Mouse (Mus musculus) v-Abl transformed pro-B cells (cell line): ENCODE data around the gene Tex19.1.
"Not testable (repeated sequence)": the region's sequence is repeated elsewhere in the genome, so short reads cannot be mapped to it uniquely, and the experiment has no call there.

ENCODE experiments used
- in situ Hi-C, 2 experiments: fragments of 400-800 bp; cut with MboI; formaldehyde crosslinking; loops; one replicate each; pipeline ENCODE4 v1.15.1; 2025; ENCODE audit not compliant: unreplicated experiment in 2 of 2

Gene Tex19.1

DNA sequence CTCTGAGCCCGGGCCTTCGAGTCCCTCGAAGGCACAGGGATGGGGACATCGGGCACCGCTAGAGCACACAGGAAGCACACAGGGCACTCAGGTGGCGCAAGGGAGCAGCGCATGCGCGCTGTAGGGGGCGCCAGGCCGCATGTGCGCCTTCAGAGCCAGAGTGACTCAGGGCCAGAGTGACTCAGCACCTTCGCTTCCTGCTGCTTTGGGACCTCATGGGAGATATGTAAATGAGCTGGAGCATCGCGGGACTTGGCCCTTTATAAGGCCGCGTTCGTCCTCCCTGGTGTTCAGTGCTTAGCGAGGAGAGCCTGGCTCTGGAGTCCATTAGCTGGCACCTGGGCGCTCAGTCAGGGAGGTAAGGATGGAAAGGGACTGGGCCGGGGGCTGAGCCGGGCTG is at the start of gene Tex19.1:
Tex19.1 (plus strand) TSS at position 279 of the 400 bp plus-strand sequence.
- in situ Hi-C loops = no loop called here

DNA sequence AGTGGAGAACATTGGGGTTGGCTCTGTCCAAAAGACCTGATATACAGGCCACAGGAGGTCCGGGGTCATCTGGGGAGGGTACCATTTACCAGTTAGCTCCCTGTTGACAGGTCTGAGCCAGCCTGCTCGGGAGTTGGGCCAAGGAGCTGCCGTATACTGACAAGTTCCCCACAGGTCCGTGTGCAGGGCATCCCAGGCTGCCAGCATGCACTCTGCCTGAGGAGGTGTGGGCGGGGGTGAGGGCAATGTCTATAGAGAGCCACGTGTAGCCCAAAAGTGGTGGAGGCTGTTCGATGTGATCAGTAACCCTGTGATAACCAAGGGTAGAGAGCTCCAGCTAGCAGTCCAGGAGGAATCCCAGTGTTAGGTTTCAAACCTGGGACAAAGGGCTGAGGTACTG is 46.2 kb upstream of the Tex19.1 start:
- in situ Hi-C loops = no loop called here

DNA sequence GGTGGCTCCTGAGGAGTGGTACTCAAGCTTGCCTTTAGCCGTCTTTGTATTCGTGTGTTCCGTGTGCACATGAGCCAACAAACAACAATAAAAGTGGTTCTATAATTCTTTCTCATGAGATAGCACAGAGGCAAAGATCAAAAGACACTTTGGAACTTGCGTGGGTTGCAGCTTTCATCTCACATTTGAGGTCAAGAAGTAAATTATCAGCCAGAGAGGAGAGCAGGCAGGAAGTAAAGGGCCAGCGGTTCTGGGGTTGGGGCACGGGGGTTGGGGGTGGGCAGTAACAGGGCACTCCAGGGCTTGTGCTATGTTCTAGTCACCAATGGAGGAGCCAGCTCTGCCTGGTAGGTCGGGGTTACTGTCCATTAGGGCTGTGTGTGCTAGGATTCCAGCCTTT is 45.3 kb upstream of the Tex19.1 start:
- in situ Hi-C loops = no loop called here

DNA sequence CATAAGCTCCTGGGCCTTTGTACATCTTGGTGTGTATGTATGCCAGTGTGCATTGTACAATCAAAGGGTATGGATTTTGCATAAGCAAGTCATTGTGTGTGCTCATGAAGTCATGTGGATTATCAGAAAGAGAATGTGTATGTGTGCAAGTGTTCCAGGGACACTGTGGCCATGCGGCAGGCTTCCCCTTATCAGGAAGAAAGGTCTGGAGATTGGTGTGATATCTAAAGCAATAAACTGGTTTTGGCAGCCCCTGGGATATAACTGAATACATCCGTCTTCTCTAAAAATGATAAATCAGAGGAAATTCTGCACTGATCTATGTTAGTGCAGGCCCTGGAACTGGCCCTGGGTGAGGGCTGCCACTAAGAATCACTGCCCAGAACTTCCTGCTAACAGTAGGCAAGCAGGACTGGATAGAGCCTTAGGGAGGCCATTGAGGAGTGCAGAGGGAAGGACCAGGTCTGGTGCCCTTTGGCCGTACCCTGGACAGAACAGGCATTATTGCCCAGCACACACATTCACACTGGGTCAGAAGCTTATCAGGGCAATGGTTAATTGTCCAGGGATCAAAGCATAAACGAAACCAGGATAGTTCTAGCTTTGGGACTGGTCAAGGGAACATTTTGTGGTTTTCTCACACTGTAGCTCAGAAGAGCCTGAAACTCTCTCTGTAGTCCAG is 44.7 kb upstream of the Tex19.1 start:
- in situ Hi-C loops = no loop called here

DNA sequence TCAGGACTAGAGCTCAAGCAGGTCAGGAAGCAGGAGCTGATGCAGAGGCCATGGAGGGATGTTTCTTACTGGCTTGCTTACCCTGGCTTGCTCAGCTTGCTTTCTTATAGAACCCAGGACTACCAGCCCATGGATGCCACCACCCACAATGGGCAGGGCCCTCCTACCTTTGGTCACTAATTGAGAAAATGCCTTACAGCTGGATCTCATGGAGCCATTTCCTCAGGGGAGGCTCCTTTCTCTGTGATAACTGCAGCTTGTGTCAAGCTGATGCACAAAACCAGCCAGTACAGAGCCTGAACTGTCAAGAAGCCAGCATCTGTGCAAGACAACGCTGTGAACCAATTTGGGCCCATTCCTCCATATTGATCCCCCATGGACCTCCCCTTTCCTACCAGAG is 38.7 kb upstream of the Tex19.1 start:
- in situ Hi-C loops = not testable (repeated sequence)

DNA sequence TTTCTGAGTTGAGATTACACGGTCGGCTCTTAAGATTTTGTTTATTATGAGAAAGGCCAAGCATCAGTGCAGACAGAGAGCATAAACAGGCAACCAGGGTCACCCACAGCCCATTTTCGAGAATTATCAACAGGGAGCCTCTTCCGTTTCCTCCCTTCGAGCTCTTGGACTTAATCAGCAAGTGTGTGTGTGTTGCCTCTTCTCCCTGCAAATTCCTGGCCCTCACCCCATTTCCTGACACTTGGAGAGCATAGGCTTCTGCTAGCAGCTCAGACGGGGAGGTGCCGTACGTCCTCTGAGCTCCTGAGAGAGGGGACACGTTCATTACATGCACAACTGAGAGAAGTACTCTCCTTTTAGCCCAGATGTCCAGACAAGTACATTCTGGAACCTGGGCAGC is 37.9 kb upstream of the Tex19.1 start:
- in situ Hi-C loops = no loop called here

DNA sequence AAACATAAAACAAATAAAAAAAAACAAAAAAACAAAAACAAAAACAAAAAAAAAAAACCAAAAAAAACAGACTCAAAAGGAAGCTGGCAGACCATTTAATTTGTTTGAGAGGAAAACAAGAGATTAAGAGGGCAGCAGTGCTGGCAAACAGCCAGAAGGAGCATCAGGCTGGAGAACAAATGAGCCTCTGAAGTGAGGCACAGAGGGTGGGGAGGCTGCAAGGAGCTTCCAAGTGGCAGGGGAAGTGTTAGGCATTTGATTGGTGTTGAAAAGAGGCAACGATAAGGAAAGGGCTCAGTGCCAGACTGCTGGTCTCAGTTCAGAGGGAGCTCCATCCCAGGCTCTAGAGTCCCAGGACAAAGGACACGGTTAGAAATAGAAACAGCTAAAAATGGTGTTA is 36.0 kb upstream of the Tex19.1 start:
- in situ Hi-C loops = no loop called here

DNA sequence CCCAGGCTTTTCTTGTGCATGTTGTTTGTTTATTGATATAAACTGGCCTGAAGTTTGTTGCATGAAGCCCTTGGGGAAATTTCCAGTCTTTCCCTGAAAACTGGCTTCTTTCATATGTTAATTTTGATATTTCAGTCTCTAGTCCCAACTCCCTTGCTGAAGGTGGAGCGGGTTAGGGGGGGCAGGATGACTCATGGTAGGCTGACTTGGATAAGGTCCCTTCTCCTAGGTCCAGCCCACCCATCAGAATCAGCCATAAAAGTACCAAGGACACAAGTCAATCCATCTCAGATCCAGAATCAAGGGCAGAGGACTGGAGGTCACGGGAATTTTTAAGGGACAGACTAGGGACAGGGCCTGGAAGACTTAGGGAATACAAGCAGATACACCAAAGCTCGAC is 34.9 kb upstream of the Tex19.1 start:
- in situ Hi-C loops = no loop called here

DNA sequence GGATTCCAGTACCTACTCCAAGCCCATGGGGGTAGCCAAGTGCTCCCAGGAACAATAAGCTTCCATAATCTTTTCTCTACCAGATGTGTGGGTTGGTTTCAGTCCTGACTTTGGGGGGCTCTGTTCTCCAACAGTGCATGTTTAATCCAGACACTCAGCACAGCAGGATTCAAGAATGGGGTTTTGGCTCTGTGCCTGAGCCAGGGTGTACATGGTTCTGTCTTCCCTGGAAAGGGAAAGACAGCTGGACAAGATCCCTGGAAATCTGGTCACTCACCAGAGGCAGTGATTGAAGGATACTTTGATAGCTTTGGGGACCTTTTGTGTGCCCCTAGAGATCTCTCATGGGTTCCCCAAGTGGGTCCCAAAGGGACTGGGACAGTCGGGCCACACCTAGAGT is 34.3 kb upstream of the Tex19.1 start:
- in situ Hi-C loops = no loop called here

DNA sequence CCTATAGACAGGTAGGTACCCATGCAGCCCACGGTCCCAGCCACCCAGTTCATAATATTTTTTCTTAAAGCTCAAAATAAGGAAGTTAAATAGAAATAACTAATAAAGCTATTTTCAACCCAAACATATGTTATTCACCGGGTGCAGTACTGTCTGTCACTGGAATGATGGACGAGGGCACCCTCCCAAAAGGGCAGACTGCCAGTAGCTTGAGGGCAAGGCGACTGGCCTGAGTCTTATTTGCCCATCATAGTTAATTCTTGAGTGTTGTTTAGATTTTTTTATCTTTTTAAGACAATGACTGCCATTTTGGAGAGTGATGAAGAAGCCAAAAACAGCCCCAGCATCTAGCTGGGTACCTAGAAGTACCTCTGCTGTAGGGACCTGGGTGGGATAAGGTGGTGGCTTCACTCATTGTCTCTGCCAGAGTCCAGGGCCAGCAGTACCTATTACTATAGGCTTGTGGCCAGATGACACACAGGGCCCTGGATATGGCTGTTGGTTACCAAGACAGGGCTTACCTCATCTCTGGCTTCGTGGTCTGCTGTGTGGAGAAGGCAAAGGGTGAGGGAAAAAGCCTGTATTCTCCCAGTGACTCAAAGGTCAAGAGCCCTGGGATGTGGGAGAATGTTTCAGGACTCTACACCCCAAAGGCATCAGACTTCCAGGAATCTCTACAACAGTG is 33.7 kb upstream of the Tex19.1 start:
- in situ Hi-C loops = no loop called here

DNA sequence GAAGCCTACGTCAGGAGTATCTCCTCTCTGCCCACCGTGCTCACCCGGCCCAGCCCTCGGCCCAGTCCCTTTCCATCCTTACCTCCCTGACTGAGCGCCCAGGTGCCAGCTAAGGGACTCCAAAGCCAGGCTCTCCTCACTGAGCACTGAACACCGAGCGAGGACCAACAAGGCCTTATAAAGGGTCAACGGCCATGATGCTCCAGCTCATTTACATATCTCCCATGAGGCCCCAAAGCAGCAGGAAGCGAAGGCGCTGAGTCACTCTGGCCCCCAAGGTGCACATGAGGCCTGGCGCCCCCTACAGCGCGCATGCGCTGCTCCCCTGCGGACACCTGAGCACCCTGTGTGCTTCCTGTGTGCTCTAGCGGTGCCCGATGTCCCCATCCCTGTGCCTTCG is 27.8 kb upstream of the Tex19.1 start:
- in situ Hi-C loops = no loop called here

DNA sequence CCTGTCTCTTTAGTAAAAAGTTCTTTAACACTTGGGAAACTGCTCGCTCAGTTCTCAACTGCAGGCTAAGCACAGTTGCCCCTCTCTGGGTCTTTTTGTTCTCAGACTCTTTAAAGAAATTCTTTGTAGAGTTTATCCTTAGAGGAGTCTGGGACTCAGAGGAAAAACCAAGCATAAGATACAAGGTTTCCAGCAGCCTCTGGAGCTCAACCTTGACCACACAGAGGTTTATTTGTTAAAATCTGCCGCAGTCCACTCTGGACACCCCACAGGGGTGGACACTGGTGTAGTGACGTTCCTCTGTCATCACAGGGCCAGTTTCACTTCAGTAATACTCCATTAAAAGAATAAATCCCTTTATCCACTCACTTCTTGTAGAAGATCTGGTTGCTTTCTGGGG is 27.4 kb upstream of the Tex19.1 start, which contains the start of gene Tex19.2:
Tex19.2 (minus strand) TSS at position 101 of the 400 bp plus-strand sequence.
- in situ Hi-C loops = no loop called here

DNA sequence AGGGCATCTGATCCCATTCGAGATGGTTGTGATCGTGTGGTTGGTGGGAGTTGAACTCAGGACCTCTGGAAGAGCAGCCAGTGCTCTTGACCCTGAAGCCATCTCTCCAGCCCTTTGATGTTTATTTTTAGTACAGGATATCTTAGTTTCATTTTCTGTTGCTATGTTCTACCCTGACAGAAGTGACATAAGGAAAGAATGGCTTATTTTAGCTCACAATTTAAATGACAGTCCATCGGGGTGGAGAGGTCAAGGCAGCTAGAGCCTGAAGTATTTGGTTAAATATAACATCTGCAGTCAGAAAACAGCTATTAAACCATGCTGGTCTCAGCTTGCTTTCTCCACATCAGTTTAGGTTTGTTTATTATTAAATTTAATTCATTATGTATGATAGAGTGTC is 24.8 kb upstream of the Tex19.1 start:
- in situ Hi-C loops = no loop called here

DNA sequence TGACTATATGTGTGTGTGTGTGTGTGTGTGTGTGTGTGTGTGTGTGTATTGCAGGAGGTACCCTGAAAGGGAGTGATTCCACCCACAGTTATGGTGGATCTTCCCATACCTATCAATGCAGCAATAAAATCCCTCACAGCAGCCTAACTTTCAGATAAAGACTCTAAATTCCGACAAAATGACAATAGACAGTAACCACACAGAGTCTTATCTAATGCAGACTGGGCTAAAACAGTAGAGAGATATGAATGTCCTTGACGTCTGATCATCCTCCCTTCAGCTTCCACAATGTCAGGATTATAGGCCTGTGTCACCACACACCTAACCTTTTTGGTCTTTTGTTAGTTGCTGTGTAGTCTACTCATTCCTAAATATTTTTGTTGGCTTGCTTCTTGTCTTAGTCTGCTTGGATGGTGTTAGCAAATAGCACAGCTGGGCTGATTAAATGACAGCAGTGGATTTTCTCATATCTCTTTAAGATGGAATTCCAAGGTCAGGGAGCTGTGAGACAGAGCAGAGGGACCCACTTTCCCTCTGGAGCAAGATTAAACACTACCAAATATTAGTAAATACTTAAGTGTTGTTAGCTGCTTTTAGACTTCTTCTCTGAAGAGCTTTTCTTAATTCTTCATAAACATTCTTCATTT is 23.8 kb upstream of the Tex19.1 start:
- in situ Hi-C loops = no loop called here

DNA sequence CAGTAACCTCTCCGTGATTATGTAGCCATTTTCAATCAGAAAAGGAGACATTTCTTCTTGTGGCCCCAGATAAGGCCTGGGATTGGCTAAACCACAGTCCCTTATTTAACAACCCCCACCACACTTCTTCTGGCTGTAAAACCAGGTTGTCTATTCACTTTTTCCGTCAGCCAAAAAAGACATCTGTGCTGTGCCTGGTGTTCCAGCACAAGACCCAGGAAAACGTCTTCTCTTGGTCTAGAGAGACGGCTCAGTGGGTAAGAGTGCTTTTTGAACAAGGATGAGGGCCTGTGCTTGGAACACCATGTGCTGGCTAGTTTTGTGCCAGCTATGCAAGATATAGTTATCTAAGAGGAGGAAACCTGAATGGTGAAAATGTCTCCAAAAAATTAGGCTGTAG is 22.5 kb upstream of the Tex19.1 start:
- in situ Hi-C loops = no loop called here

DNA sequence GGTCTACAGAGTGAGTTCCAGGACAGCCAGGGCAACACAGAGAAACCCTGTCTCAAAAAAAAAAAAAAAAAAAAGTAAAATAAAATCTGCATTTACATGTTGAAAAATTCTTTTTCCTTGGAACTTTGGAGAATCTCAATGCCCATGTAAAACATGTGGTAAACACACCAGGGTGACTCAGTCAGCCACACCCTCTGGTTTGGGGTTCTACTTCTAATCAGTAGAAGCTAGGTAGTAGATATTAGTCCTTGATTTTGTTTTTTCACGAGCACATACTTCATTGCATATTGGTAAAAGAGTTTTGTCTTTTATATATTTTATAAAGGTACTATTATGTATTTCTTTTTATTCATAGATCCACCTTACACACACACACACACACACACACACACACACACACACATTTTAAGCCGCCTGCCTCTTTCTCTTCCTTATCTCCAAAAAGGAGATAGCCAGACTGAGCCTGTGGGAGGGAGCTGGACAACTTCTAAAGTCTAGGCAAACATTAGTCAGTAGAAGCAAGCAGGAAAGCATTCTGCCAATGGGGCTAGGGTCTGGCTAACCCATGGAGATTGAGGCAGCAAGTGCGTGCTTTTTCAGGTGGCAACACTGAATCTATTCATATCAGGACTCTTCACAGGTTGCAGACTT is 20.3 kb upstream of the Tex19.1 start:
- in situ Hi-C loops = no loop called here

DNA sequence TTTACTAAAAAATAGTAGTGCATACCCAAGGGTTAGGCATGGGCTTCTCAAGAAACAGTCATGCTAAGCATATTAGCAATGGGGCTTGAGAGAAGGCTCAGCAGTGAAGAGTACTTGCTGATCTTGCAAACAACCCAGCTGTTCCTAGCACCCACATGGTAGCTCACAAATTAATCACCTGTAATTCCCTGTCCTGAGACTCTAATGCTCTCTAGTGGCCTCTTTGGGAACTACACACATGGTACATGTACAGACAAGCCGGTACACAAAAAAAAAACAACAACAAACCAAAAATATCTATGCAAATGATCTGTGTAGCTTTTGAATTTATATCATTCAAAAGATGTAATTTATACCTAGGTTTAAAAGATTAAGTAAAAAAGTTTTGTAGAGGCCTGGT is 19.5 kb upstream of the Tex19.1 start:
- in situ Hi-C loops = no loop called here

DNA sequence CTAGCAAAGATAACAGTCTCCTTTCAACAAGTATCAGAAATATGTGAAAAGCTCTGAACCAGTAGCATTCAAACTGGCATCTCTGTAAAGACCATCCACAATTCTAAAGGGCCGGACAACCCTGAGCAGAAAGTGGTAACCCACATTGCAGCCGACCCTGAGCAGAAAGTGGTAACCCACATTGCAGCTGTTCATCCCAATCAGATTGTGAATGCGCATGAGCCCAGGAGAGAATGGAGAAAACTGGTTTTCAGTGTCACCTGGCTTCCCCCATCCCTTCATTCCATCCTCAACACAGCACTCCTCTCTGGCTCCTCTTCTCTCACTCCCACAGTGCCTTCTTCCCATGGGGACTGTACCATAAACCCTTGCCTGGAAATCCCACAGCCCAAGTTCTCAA is 18.5 kb upstream of the Tex19.1 start:
- in situ Hi-C loops = no loop called here

DNA sequence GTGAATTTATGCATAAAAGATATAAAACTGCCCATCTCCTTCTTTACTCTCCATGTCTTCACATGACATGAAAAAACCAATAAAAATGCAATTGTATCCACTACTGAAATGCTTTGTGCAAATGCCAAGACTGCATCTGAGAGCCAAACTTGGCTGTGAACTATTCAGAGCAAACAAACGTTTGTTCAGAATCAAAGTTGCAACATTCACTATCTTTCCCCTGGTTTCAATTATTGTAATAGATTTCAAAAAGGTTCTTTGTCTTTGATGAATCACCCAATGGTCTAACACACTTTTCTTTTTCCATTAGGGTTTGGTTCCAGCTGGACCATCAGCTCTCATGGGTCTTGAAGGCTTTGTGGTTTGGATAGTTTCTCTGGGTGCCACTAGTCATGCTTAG is 16.3 kb upstream of the Tex19.1 start:
- in situ Hi-C loops = no loop called here

DNA sequence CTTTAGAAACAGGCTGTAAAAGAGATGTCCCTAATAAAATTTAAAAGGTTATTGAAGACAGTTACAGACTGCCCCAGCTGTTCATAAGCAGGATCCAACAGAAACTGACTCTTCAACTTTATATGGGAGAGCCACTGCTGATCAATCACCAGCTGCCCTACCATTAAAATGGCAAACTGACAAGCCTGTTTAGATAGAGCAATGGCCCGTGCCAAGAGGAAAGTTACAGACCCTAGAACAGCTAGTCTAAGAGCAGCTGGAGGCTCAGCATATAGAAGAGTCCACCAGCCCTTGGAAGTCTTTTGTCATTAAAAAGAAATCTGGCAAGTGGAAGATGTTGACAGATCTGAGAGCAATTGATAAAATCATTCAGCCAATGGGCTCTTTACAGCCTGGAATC is 11.3 kb upstream of the Tex19.1 start:
- in situ Hi-C loops = no loop called here

DNA sequence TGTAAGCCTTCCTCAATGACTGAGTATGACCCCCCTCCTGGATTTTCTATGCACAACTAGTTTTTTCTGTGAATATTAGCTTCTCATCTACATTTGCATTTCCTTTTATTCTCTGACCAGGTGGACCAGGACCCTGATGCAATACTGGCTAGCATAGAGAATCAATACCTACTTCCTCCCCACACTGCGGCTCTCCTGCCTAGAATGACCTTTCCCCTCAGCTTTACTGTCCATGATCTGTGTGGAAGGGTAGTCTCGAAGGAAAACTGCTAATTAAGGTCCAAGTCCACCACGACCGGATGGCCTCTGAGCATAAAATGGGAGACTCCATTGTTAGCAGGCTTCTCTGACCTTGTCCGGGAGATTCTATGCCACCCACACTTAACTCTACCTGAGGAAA is 8.3 kb upstream of the Tex19.1 start:
- in situ Hi-C loops = no loop called here

DNA sequence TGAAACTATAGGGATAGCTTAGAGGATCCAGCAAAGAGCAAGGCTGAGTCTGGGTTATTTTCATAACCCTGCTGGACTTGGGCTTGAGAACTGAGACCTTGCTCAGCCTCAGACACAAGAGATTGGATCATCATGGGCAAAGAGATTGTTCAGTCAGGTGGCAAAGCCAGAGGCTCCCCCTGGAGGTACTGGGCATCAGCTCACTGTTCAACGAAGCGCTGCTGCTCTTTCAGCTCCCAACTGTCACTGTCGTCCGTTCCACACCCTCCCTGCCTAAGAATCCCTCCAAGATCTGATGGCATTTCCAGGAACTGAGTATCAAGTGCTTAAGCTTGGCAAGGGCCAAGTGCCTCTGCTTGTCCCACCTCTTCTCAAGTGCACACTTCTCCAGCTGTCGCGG is 7.2 kb upstream of the Tex19.1 start:
- in situ Hi-C loops = no loop called here
